Mouse (Mus musculus) MEL (cell line): ENCODE results near the gene Cldnd1. TPM values are rescaled to one million over a fixed set of nuclear protein-coding genes. Genes with fewer than 3 reads are reported as not detected.
A peak's percentile ranks its signal among the peaks of the same experiment; 100 is the strongest.

ENCODE experiments used
- DNase-seq: peaks from one replicate; pipeline ENCODE4 v3.0.0; 2011; ENCODE audit warnings: low read depth, low spot score
- H3K27ac ChIP-seq: 2 replicates; pipeline ENCODE4 v1.5.1; 2012; ENCODE audit warnings: low read depth, mild to moderate bottlenecking, control low read depth, low read length, moderate library complexity; ENCODE audit not compliant: control insufficient read depth
- H3K27me3 ChIP-seq, 2 experiments: fragments of 150-350 bp in 1 of 2; sonication (generic) in 1 of 2; 2 replicates each; pipeline ENCODE4 v1.6.1; 2012; ENCODE audit warnings: low read length in 2 of 2, mild to moderate bottlenecking in 2 of 2, improper control_type of control experiment in 1 of 2, moderate library complexity in 1 of 2; ENCODE audit not compliant: insufficient read depth in 2 of 2, control insufficient read depth in 1 of 2
- H3K36me3 ChIP-seq, 2 experiments: 2 replicates each; pipeline ENCODE4 v1.6.1; 2012 to 2014; ENCODE audit warnings: low read length in 2 of 2, improper control_type of control experiment in 1 of 2, inconsistent platforms in 1 of 2, mild to moderate bottlenecking in 1 of 2; ENCODE audit not compliant: insufficient read depth in 2 of 2, control insufficient read depth in 1 of 2
- H3K4me1 ChIP-seq, 2 experiments: fragments of 150-350 bp in 1 of 2; sonication (generic) in 1 of 2; 2 replicates each; pipeline ENCODE4 v1.6.1; 2012; ENCODE audit warnings: low read length in 2 of 2, improper control_type of control experiment in 1 of 2, mild to moderate bottlenecking in 1 of 2; ENCODE audit not compliant: insufficient read depth in 2 of 2, control insufficient read depth in 1 of 2
- H3K4me3 ChIP-seq, 2 experiments: fragments of 150-350 bp in 1 of 2; sonication (generic) in 1 of 2; 2 replicates each; pipeline ENCODE4 v1.5.1; 2012; ENCODE audit warnings: low read depth in 2 of 2, low read length in 2 of 2, mild to moderate bottlenecking in 2 of 2, moderate library complexity in 2 of 2, control low read depth in 1 of 2, improper control_type of control experiment in 1 of 2; ENCODE audit not compliant: control insufficient read depth in 1 of 2, insufficient read depth in 1 of 2
- H3K79me2 ChIP-seq: 2 replicates; pipeline ENCODE4 v1.6.1; 2012; ENCODE audit warnings: mild to moderate bottlenecking, low read length, moderate library complexity; ENCODE audit not compliant: control insufficient read depth, poor library complexity, insufficient read depth
- H3K9ac ChIP-seq: 2 replicates; pipeline ENCODE4 v1.6.1; 2012; ENCODE audit warnings: low read depth, mild to moderate bottlenecking, control low read depth, low read length, moderate library complexity; ENCODE audit not compliant: control insufficient read depth, poor library complexity, severe bottlenecking
- H3K9me3 ChIP-seq: fragments of 150-350 bp; sonication (generic); replicated peaks from 2 replicates; pipeline ENCODE4 v1.6.1; 2012; ENCODE audit warnings: mild to moderate bottlenecking, low read length, improper control_type of control experiment, moderate library complexity; ENCODE audit not compliant: insufficient read depth
- CHD2 ChIP-seq: IDR thresholded peaks from 2 replicates; pipeline ENCODE4 v1.6.1; 2011; ENCODE audit warnings: low read length, improper control_type of control experiment
- E2F4 ChIP-seq: IDR thresholded peaks from 2 replicates; pipeline ENCODE4 v1.6.1; 2011; ENCODE audit warnings: low read depth, low read length, improper control_type of control experiment, borderline replicate concordance
- ELF1 ChIP-seq: IDR thresholded peaks from 2 replicates; pipeline ENCODE4 v1.6.1; 2014; ENCODE audit warnings: low read depth, mild to moderate bottlenecking, inconsistent platforms, low read length, improper control_type of control experiment, moderate library complexity
- GABPA ChIP-seq: IDR thresholded peaks from 2 replicates; pipeline ENCODE4 v1.6.1; 2012; ENCODE audit warnings: low read depth, mild to moderate bottlenecking, inconsistent platforms, low read length, improper control_type of control experiment, moderate library complexity
- GATA1 ChIP-seq: IDR thresholded peaks from 2 replicates; pipeline ENCODE4 v1.6.1; 2011; ENCODE audit warnings: low read depth, low read length, improper control_type of control experiment
- HCFC1 ChIP-seq: IDR thresholded peaks from 2 replicates; pipeline ENCODE4 v1.6.1; 2012; ENCODE audit warnings: low read depth, mild to moderate bottlenecking, inconsistent platforms, low read length, improper control_type of control experiment, moderate library complexity
- JUND ChIP-seq: IDR thresholded peaks from 2 replicates; pipeline ENCODE4 v1.6.1; 2011; ENCODE audit warnings: low read depth, mild to moderate bottlenecking, improper control_type of control experiment, low read length
- MAZ ChIP-seq: IDR thresholded peaks from 2 replicates; pipeline ENCODE4 v1.6.1; 2012; ENCODE audit warnings: low read depth, mild to moderate bottlenecking, inconsistent platforms, low read length, improper control_type of control experiment
- MXI1 ChIP-seq: IDR thresholded peaks from 2 replicates; pipeline ENCODE4 v1.6.1; 2011; ENCODE audit warnings: mild to moderate bottlenecking, low read depth, low read length, improper control_type of control experiment
- MYB ChIP-seq: IDR thresholded peaks from 2 replicates; pipeline ENCODE4 v1.6.1; 2011; ENCODE audit warnings: mild to moderate bottlenecking, low read depth, low read length, improper control_type of control experiment
- MYC ChIP-seq: IDR thresholded peaks from 2 replicates; pipeline ENCODE4 v1.6.1; 2011; ENCODE audit warnings: low read depth, mild to moderate bottlenecking, low read length, improper control_type of control experiment, moderate library complexity
- POLR2A ChIP-seq, 2 experiments: IDR thresholded peaks; 2 replicates each; pipeline ENCODE4 v1.6.1; 2011 to 2012; ENCODE audit warnings: low read length in 2 of 2, mild to moderate bottlenecking in 2 of 2, control low read depth in 1 of 2, improper control_type of control experiment in 1 of 2, low read depth in 1 of 2, moderate library complexity in 1 of 2; ENCODE audit not compliant: control insufficient read depth in 1 of 2, insufficient read depth in 1 of 2, poor library complexity in 1 of 2
- POLR2AphosphoS2 ChIP-seq: IDR thresholded peaks from 2 replicates; pipeline ENCODE4 v1.6.1; 2011; ENCODE audit warnings: low read length, improper control_type of control experiment
- POLR2AphosphoS5 ChIP-seq: IDR thresholded peaks from 2 replicates; pipeline ENCODE4 v1.6.1; 2012; ENCODE audit warnings: low read depth, borderline replicate concordance, mild to moderate bottlenecking, inconsistent platforms, low read length, moderate library complexity, mixed read lengths
- RAD21 ChIP-seq: IDR thresholded peaks from 2 replicates; pipeline ENCODE4 v1.6.1; 2011; ENCODE audit warnings: mild to moderate bottlenecking, low read depth, low read length, improper control_type of control experiment
- RCOR1 ChIP-seq: IDR thresholded peaks from 2 replicates; pipeline ENCODE4 v1.6.1; 2012; ENCODE audit warnings: low read depth, mild to moderate bottlenecking, inconsistent platforms, low read length, improper control_type of control experiment
- SIN3A ChIP-seq: IDR thresholded peaks from 2 replicates; pipeline ENCODE4 v1.6.1; 2012; ENCODE audit warnings: low read length, improper control_type of control experiment, inconsistent platforms
- TAL1 ChIP-seq: IDR thresholded peaks from 2 replicates; pipeline ENCODE4 v1.6.1; 2012; ENCODE audit warnings: mild to moderate bottlenecking, inconsistent platforms, low read length, moderate library complexity, mixed read lengths
- TBP ChIP-seq: IDR thresholded peaks from 2 replicates; pipeline ENCODE4 v1.8.0; 2011; ENCODE audit warnings: low read depth, low read length, improper control_type of control experiment
- ZC3H11A ChIP-seq: IDR thresholded peaks from 2 replicates; pipeline ENCODE4 v1.6.1; 2012; ENCODE audit warnings: low read depth, mild to moderate bottlenecking, inconsistent platforms, low read length, improper control_type of control experiment
- polyA plus RNA-seq, 2 experiments: library from polyadenylated mRNA; stranded (reverse) in 1 of 2; unstranded in 1 of 2; fragments of >175 nt in 1 of 2; fragments of >200 nt in 1 of 2; gene quantifications; 2 replicates each; pipeline versions ENCODE4 v1.2.1 to v1.2.4; 2012; ENCODE audit warnings: low replicate concordance in 2 of 2, low read depth in 1 of 2; ENCODE audit not compliant: insufficient read length in 2 of 2, insufficient read depth in 1 of 2, missing spikeins in 1 of 2
- total RNA-seq: library from RNA; depleted of rRNA; stranded (reverse); fragments of 300-350 nt; gene quantifications from 2 replicates; pipeline ENCODE4 v1.2.3, GENCODE M21; 2012

Gene Cldnd1
- total and polyA plus RNA-seq, 3 experiments, result 18.5 to 34.3 TPM; not detected in 1

DNA sequence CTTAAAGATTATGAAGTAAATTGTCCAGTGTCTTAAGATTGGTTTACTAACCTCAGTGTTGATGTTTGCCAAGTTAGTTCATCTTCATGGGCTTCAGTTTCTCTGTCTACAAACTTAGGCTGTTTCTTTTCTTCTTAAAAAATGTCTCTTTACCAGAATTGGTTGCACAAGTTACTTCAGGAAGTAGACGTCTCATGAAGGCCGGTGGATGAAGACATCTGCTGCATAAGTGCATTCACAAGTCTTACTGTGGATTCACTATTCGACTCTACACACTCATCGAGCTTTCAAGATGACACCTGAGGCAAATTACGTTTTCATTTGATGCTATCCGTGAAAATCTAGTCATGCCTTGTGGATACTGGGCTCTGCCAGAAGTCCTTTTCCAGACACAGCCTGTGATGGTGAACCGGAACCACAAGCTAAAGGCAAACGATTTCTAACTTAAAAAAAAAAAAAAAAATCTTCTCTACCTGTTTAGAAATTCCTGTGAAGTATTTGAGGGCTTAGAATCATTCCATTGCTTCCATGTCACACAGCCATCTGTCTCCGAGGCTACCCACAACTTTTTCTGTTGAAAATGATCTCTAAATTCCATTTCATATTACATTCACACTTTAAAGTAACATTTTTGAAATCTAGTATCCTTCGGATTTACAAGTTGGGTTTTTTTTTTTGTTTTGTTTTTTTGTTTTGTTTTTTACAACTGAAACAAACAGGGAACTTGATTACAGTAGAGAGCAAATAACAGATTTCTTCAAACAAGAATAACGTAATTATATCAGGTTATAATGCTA lies 832 bp upstream of the Cldnd1 start:
- Histone ChIP-seq H3K9ac (no peak overlapping the region), H3K27me3 (no peaks in the 10 kb centered on the region), H3K9me3 (no peaks in the 10 kb centered on the region), H3K27ac (no peak overlapping the region), H3K36me3 (peaks cover 0 to 7% of the 10 kb centered on the region in 2 experiments; a peak in 2 of 4 replicates), H3K79me2 (peaks cover 7% of the 10 kb centered on the region; the same call in 1 of the 2 replicates), H3K4me1 (peaks cover 0 to 3% of the 10 kb centered on the region in 2 experiments; a peak in 1 of 4 replicates), H3K4me3 (no peak overlapping the region)
- no peak for DNase-seq
- no peak for TF ChIP-seq MYC
- TF ChIP-seq CHD2, result no peak
- TF ChIP-seq POLR2AphosphoS5, result no peak
- TF ChIP-seq E2F4, result no peak
- TF ChIP-seq ZC3H11A, result no peak
- no peak for TF ChIP-seq TBP
- TF ChIP-seq HCFC1, result no peak
- TF ChIP-seq MXI1, result no peak
- no peak for TF ChIP-seq ELF1
- no peak for TF ChIP-seq GATA1
- TF ChIP-seq RCOR1, result no peak
- TF ChIP-seq GABPA, result no peak
- TF ChIP-seq TAL1, result no peak

- peaks cover 0 to 3% of the 10 kb centered on the region in 2 experiments; a peak in 1 of 4 replicates for H3K4me1 ChIP-seq
- DNase-seq, result peak; percentile 52
- H3K9me3 ChIP-seq, result no peaks in the 10 kb centered on the region
- no peaks in the 10 kb centered on the region for H3K27me3 ChIP-seq
- H3K27ac ChIP-seq, result no peak overlapping the region
- peaks cover 0 to 5% of the 10 kb centered on the region in 2 experiments; a peak in 2 of 4 replicates for H3K36me3 ChIP-seq
- peaks cover 7% of the 10 kb centered on the region; the same call in 1 of the 2 replicates for H3K79me2 ChIP-seq
- peak overlapping the region; percentile 71 for H3K9ac ChIP-seq
- peak overlapping the region; percentile 71 to 96 for H3K4me3 ChIP-seq
- no peak for TF ChIP-seq JUND
- peak; percentile 18; the same call in 1 of the 2 replicates for TF ChIP-seq MXI1
- no peak for TF ChIP-seq POLR2A (IDR thresholded peaks at IDR 0.05; ENCODE audit: control insufficient read depth in 1 of 2, insufficient read depth in 1 of 2, low read depth in 1 of 2, low read length in 2 of 2, poor library complexity in 1 of 2)
- TF ChIP-seq GABPA, result no peak
- no peak for TF ChIP-seq GATA1
- TF ChIP-seq MAZ, result no peak
- TF ChIP-seq POLR2AphosphoS2, result no peak
- TF ChIP-seq SIN3A, result peak; percentile 45
- TF ChIP-seq RCOR1, result no peak
- TF ChIP-seq TBP, result no peak
- no peak for TF ChIP-seq ELF1
- TF ChIP-seq MYB, result no peak
- TF ChIP-seq RAD21, result no peak
- TF ChIP-seq, all 39 proteins: peak for 2
Measured at GRCm38 (mm10) chr16:58728176-58728671, 514 bp downstream of the Cldnd1 start.
